Mouse (Mus musculus): ENCODE results near the gene Tbrg1.

DNA sequence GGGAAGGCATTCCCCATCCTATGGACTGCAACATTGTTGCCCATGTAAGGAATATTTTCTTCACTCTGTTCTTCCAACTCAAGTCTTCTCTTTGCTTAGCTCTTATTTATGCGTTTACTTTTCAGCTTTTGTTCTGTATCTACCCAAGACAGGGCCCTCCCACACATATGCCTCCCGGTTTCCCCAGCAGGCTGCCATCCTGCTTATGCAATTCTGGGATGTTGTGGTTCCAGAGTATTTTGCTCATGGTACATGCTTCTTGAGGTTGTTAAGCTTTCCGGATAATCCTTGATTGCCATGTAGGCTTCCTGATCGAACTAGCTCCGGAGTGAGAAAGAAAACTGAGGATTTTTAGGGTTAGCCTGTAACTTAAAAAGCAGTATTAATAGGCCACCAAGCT, 41.9 kb downstream of the Tbrg1 start:
- no peak for TF ChIP-seq EP300 (IDR thresholded peaks at IDR 0.05; ENCODE audit: low read depth)
- TF ChIP-seq CTCF (IDR thresholded peaks at IDR 0.05; ENCODE audit: low read depth): no peak

Measured in heart, postnatal 0 days (tissue).